Mouse (Mus musculus): ENCODE measurements around the gene Fmo4.

Gene Fmo4

GRCm38 (mm10) chr1:162813836-162814156, at the start of gene Fmo4:
TSS of gene Fmo4 (minus strand) at chr1:162813972.
- no peak for DNase-seq (ENCODE audit: low read depth, low spot score)

DNA sequence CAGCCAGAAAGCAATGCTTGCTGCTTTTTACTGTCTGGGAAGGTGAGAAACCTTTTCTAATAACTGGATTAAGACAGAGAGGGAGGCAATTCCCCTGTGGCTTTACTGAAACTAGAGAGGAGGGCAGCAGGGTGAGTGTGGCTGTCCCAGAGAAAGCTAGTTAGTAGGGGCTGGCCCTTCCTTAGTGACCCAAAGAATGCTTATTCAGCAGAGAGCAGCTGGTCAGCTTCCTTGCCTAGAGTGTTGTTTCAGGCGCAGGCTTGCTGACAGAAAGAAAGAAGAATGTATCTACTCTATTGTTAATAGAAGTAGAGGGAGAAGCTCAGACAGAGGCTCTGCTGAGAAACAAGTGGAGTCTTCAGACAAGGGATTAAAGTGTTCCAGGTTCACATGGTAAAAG, 48.6 kb upstream of the Fmo4 start:
- DNase-seq (ENCODE audit: low read depth, low spot score): no peak

DNA sequence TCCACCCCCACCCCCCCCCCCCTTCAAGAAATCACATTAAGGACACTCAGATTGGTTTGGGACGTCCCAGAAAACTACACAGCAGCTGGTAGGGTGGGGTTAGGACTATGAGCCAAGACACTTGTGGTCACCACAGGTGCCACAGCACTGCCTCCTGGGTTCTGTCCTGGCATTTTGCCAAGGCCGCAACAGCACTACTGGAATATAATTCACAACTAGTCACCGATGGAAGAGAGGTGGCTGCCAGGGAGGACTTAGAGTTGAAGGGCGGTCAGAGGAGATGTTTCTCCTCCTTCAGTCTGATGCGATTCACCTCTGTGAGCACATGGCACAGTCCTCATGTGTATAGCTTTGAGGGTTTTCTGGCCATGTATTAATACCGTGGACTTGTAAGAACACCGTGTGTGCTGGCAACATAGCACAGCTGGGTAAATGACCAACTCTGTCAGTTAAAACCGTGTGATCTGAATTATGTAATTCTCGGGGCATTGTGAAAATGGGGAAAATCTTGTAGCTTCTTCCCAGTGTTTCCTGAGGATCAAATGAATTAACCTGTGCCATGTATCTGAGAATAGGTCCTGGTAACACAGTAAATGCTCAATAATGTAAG, 46.3 kb upstream of the Fmo4 start:
- no peak for DNase-seq (ENCODE audit: low read depth, low spot score)

GRCm38 (mm10) chr1:162859545-162859976, 45.8 kb upstream of the Fmo4 start:
- no peak for DNase-seq (ENCODE audit: low read depth, low spot score)

GRCm38 (mm10) chr1:162858748-162859130, 45.0 kb upstream of the Fmo4 start:
- DNase-seq (ENCODE audit: low read depth, low spot score): no peak

GRCm38 (mm10) chr1:162857766-162858747, 44.3 kb upstream of the Fmo4 start:
- no peak for DNase-seq (ENCODE audit: low read depth, low spot score)

GRCm38 (mm10) chr1:162853812-162854482, 40.2 kb upstream of the Fmo4 start:
- DNase-seq (ENCODE audit: low read depth, low spot score): no peak

- no peak for DNase-seq (ENCODE audit: low read depth, low spot score)
Measured at GRCm38 (mm10) chr1:162847554-162847953, 33.8 kb upstream of the Fmo4 start.

DNA sequence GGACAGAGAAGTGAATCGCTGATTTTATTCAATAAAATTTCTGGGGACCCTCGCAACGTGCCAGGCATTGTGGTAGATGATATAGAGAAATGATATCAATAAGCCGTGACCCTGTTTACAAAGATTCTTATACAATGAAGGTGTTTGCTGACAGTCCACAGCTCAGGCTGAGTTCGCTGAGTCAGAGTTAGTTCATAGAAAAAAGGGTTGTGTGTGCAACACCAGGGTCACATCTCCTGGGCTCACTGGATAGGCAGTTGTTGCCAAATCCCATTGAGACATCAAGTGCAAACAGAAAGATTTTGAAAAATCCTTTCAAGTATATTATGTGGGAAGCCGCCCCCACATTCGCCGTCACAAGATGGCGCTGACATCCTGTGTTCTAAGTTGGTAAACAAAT, 26.4 kb upstream of the Fmo4 start:
- no peak for DNase-seq (ENCODE audit: low read depth, low spot score)

DNA sequence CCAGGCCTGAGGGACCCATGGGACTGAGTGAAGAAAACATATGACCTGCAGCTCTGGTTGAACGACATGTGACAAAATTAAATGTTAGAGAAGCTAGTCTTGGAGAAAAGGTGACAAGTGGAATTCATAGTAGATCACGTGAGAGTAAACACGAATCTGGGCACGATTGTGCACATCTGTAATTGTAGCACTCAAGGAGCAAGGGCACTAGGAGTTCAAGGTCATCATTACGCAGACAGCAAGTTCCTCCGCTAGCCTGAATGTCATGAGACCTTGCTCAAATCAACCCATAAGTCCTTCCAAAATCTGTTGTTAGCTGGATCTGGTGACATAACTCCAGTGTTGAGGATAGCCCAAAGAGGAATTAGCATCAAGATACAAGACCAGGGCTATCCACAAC, 25.2 kb upstream of the Fmo4 start:
- no peak for DNase-seq (ENCODE audit: low read depth, low spot score)

DNA sequence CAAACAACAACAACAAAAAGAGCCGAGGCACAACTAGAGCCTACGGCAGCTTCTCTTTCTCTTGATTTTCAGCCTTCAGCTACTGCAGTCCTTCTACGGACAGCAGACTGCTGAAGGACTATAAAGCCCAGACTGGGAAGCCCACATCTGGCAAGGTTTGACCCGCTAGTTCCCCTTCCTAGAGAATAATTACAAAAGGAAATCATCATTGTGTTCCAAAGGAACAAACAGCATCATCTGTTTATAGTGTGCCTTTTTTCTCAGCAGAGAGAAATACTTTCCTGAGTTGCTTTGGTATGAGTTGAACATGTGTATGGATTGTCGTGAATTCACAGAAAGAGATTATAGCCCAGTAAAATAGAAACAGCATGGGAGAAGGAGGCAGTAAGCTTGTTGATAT, 20.6 kb upstream of the Fmo4 start:
- no peak for DNase-seq (ENCODE audit: low read depth, low spot score)

DNA sequence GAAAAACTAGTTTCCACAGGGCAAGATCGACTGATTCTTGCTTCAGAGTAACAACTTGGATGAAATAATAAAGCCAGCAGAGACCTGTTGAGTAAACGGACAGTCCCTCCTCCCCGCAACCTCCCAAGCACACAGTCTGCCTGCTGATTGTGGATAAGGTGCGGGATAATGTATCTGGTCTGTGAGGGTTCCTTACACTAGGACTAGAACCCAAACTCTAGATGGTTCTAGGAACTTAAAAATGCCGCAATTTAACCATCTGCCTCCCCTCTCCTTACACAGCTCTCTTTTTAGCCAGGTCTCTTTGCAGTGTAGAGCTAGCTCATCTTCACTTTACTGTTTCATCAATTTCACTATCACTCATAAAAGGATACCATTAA, 18.8 kb upstream of the Fmo4 start:
- no peak for DNase-seq (ENCODE audit: low read depth, low spot score)

- DNase-seq (ENCODE audit: low read depth, low spot score): no peak
Measured at GRCm38 (mm10) chr1:162831838-162832573, 18.2 kb upstream of the Fmo4 start.

DNA sequence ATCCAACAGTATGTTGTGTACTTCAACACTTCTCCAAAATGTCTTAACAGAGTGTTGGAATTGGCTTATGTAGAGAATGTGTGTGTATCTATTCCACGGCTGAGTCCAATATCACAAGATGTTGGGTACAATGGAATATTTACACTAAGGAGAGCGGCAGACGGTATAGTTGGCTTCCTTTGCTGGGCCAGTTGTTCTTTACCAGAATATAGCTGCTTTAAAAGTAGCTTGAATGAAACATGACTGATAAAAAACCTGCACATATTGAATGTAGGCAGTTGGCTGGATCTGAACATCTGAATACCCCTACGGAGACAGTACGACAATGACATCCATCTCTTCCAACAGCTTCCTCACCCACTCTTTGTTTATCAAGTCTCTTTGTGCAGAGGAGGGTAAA, 5.5 kb upstream of the Fmo4 start:
- DNase-seq (ENCODE audit: low read depth, low spot score): no peak

DNA sequence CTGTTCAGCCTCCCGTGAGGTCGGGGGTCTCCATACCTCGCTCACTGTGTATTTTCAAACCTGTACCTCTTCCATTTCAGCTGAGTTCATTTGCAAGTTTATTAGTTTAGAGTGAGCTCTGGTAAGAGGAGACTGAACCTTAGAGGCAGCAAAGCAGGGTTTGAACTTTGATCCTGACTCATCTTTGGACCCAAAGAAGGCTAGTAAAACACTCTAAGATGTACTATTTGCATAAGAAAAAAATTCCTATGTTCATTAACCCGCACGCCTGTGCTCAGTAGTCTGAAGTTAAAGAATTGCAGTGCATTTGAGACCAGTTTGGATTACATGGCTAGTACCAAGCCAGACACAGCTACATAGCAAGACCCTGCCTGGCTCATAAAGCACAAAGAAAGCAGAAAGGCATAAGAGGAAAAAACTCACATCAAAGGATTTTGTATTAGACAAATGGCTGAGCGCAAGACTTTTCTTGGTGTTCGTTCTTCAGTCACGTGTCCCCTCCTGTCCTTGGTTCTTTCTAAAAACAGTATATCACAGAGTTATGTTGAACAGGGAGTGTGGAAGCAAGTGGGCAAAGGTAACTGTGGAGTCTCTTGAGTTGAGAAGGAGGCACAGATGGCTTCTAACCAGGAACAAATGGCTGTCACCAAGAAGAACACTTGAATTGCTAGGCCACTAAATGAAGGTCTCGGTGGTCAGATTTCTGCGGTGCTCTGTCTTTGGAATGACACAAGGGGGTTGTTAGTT, 1.8 kb upstream of the Fmo4 start:
- no peak for DNase-seq (ENCODE audit: low read depth, low spot score)

- no peak for DNase-seq (ENCODE audit: low read depth, low spot score)
Measured at GRCm38 (mm10) chr1:162814932-162815331, 1.2 kb upstream of the Fmo4 start.

- no peak for DNase-seq (ENCODE audit: low read depth, low spot score)
Measured at GRCm38 (mm10) chr1:162813143-162813835, 483 bp downstream of the Fmo4 start.

- no peak for DNase-seq (ENCODE audit: low read depth, low spot score)
Measured at GRCm38 (mm10) chr1:162808541-162808940, 5.2 kb downstream of the Fmo4 start.

DNA sequence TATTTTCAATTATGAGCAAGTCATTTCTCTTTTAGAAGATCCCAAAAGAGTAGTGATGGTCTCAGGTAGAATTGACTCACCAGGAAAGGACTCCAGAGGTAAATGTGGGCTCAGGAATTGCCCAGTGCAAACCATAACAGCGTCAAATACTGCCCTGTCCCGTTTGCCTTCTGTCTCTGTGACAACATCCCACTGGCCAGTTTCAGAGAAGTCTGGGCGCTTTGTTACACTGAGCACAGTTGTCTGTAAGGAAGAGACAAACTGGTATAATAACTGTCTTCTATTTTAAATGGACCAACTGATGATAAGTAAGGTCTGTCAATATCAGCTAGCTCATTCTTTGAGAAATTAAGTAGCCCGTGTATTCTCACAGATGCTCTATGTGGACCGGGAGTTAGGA, 6.3 kb downstream of the Fmo4 start:
- no peak for DNase-seq (ENCODE audit: low read depth, low spot score)

DNA sequence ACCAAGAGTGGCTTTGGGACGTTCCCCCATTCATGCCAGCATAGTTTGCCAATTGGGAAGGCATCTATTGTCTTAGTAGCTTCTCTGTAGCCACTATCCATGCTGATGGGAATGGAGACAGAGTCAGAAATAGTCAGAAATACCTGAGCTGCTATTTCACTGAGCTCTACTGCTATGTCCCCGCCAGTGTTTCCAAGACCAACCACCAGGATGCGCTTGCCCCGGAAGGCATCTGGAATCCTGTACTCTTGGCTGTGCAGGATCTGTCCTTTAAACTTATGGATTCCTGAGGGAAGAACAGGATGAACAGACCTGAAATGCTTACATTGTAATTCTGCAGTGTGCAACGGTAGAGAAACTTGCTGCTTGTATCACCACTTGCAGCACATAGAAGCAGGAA, 8.8 kb downstream of the Fmo4 start:
- DNase-seq (ENCODE audit: low read depth, low spot score): no peak

DNA sequence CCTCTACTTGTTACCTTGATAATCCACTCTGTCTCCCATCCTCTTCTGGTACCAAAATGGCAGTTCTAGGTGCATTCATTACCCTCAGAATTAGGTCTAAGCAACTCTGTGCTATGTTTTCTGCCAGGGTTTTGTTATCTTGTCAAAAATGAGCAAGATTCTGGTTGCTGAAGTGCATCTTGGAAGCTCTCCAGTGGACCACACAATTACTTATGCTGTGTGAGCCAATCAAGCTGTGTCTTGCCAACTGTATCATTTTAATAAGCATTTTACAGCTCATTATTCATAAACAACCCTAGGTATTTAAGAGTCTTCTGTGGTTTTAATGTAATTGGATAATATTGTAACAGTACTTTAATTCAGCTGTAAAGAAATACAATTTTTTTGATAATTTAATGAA, 17.3 kb downstream of the Fmo4 start:
- no peak for DNase-seq (ENCODE audit: low read depth, low spot score)
